Mouse (Mus musculus) ES-Bruce4 (cell line): ENCODE measurements around the gene Ddb2. TPM values are rescaled to one million over a fixed set of nuclear protein-coding genes. Genes with fewer than 3 reads are reported as not detected.

Source experiments
- H3K27ac ChIP-seq: 2 replicates; pipeline ENCODE4 v1.5.1; 2012; ENCODE audit warnings: low read length, inconsistent platforms; ENCODE audit not compliant: insufficient read depth
- H3K27me3 ChIP-seq: 2 replicates; pipeline ENCODE4 v1.6.1; 2012; ENCODE audit warnings: mild to moderate bottlenecking, low read length, inconsistent platforms; ENCODE audit not compliant: control insufficient read depth, poor library complexity, insufficient read depth, severe bottlenecking
- H3K36me3 ChIP-seq: 2 replicates; pipeline ENCODE4 v1.6.1; 2012; ENCODE audit warnings: inconsistent platforms, mild to moderate bottlenecking, low read length, moderate library complexity; ENCODE audit not compliant: control insufficient read depth, poor library complexity, insufficient read depth, severe bottlenecking
- H3K4me1 ChIP-seq: one replicate; pipeline ENCODE4 v1.8.1; 2011; ENCODE audit warnings: low read length; ENCODE audit not compliant: control insufficient read depth, insufficient read depth
- H3K4me3 ChIP-seq: 2 replicates; pipeline ENCODE4 v1.5.1; 2011; ENCODE audit warnings: low read depth, mild to moderate bottlenecking, low read length
- H3K9ac ChIP-seq: 2 replicates; pipeline ENCODE4 v1.6.1; 2012; ENCODE audit warnings: low read depth, mild to moderate bottlenecking, inconsistent platforms; ENCODE audit not compliant: poor library complexity, severe bottlenecking
- H3K9me3 ChIP-seq: replicated peaks from 2 replicates; pipeline ENCODE4 v1.6.1; 2012; ENCODE audit warnings: mild to moderate bottlenecking, low read length, inconsistent platforms; ENCODE audit not compliant: control insufficient read depth, poor library complexity, insufficient read depth, severe bottlenecking
- CTCF ChIP-seq: IDR thresholded peaks from one replicate; pipeline ENCODE4 v1.8.1; 2011; ENCODE audit warnings: low read depth, low read length
- EP300 ChIP-seq: IDR thresholded peaks from 2 replicates; pipeline ENCODE4 v1.6.1; 2011; ENCODE audit warnings: low read depth, low read length; ENCODE audit not compliant: insufficient read depth
- POLR2A ChIP-seq: IDR thresholded peaks from one replicate; pipeline ENCODE4 v1.8.1; 2011; ENCODE audit warnings: low read length; ENCODE audit not compliant: insufficient read depth
- polyA plus RNA-seq: library from polyadenylated mRNA; stranded (reverse); fragments of >200 nt; gene quantifications from 2 replicates; pipeline ENCODE4 v1.2.4, GENCODE M21; 2011; ENCODE audit warnings: low read depth; ENCODE audit not compliant: missing spikeins, insufficient read depth, insufficient read length

Gene Ddb2
- polyA plus RNA-seq, 1 experiment: 22.3 TPM

DNA sequence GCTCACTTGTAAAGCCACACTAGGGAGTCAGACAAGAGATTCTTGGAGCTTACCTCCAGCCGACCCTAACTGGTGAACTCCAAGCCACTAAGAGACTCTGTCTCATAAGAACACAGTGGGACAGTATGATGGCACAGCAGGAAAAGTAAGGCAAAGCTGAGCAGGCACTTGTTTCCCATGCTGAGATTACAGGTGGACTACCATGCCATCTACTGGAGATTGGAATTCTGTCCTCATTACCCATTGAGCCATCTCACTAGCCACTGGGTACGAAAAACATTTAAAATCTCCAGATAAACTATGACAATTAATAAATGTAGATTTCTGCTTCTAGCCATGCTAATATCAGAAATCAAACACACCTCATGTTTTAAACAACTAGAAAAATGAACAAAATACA, 13.2 kb downstream of the Ddb2 start:
- no peak overlapping the region for H3K27ac ChIP-seq
- H3K36me3 ChIP-seq: no peaks in the 10 kb centered on the region; the same call in 1 of the 2 replicates
- no peak for TF ChIP-seq EP300
- no peak for TF ChIP-seq POLR2A
- TF ChIP-seq CTCF: no peak

DNA sequence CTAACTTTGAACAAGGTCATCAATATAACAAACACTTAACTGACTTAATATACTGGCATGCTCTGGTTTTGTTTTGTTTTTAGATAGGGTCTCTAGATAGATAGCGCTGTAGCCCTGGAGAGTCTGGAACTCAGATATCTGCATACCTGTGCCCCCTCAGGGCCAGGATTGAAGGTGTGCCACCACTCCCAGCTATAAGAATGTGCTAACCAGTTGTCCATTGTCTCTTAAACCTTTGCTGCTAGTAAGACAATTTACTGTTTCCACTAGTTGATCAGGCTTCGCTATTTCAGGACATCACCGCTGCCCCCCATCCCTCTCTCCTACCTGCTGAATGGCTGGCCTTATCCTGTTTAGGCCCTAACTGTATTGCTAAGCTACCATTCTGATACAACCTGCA, 16.3 kb downstream of the Ddb2 start:
- H3K4me1 ChIP-seq: peaks cover 4% of the 10 kb centered on the region
- H3K4me3 ChIP-seq: no peak overlapping the region
- H3K9me3 ChIP-seq: no peaks in the 10 kb centered on the region
- H3K27ac ChIP-seq: peak overlapping the region; percentile 25; the same call in 1 of the 2 replicates
- no peaks in the 10 kb centered on the region; the same call in 1 of the 2 replicates for H3K36me3 ChIP-seq
- no peaks in the 10 kb centered on the region for H3K27me3 ChIP-seq
- H3K9ac ChIP-seq: no peak overlapping the region
- TF ChIP-seq POLR2A (no peak), CTCF (no peak)

More for the DNA sequence above, 13.2 kb downstream of the Ddb2 start:
- H3K9me3 ChIP-seq: no peaks in the 10 kb centered on the region
- H3K4me1 ChIP-seq: peaks cover 4% of the 10 kb centered on the region
- no peaks in the 10 kb centered on the region for H3K27me3 ChIP-seq
- H3K9ac ChIP-seq: no peak overlapping the region
- no peak overlapping the region for H3K4me3 ChIP-seq

DNA sequence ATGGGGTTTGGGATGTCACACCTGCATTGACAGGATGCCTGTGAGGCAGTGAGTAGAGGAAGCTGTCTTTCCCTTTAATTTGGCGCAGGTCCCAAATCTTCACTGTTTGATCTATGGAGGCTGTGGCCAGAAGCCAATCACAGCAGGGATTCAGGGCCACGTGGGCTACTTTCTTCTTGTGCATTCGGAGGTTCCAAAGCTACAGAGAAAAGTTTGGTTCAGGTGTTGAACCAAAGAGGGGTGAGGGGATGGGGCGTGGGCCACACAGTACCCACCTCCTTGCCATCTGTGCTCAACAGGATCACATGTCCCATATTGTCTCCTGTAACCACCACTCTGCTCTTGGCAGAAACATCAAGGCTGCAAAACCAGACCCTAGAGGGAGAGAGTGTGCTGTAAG, 19.8 kb downstream of the Ddb2 start:
- Histone ChIP-seq H3K4me1 (peaks cover 4% of the 10 kb centered on the region), H3K9ac (no peak overlapping the region), H3K27me3 (no peaks in the 10 kb centered on the region), H3K27ac (no peak overlapping the region), H3K4me3 (no peak overlapping the region), H3K36me3 (peaks cover 7% of the 10 kb centered on the region), H3K9me3 (no peaks in the 10 kb centered on the region)
- no peak for TF ChIP-seq CTCF
- TF ChIP-seq EP300: no peak
- TF ChIP-seq POLR2A: no peak

DNA sequence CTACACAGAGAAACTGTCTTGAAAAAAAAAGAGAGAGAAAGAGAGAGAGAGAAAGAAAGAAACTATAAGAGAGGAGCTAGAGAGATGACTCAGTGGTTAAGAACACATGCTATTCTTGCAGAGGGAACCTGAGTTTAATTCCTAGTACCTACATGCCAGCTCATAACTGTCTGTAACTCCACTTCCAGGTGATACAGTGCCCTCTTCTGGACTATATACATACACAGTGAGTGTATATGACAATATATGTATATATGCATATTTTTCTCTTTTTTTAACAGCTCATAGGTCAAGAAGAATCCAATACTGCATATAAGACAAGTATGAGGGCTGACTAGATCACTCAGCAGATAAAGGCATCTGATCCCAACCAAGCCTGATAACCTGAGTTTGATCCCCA, 23.5 kb downstream of the Ddb2 start:
- H3K27me3 ChIP-seq: no peaks in the 10 kb centered on the region
- TF ChIP-seq CTCF: no peak
- no peak for TF ChIP-seq EP300
- no peak for TF ChIP-seq POLR2A
- peaks cover 31% of the 10 kb centered on the region for H3K36me3 ChIP-seq
- no peak overlapping the region for H3K4me3 ChIP-seq
- no peaks in the 10 kb centered on the region for H3K4me1 ChIP-seq
- no peaks in the 10 kb centered on the region for H3K9me3 ChIP-seq
- H3K9ac ChIP-seq: no peak overlapping the region
- no peak overlapping the region for H3K27ac ChIP-seq

DNA sequence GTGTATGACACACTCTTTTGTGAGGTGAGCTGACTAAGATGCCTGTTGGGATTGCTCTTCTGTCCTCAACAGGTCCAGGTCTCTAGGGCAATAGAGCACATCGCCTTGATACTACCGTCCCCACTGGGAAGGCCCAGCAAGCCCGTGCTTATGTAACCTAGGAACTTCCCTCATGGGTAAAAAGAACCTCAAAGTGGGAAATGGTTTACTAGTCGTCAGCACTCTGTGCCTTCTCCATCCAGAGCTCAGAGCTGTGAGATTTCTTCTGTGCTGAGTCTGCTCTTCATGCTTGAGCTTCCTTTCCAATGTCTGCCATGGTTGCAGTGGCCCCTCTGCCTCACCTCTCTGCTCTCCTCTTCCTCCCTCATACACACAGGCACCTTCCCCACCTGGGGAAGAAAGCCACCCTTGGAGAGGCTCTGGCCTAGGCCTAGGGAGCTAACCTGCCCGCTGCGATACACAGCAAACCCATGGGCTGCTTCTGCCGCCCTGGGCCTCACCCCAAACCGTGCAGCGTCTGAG, 30.5 kb downstream of the Ddb2 start:
- no peak overlapping the region for H3K9ac ChIP-seq
- TF ChIP-seq CTCF (no peak), EP300 (no peak), POLR2A (no peak)
- no peaks in the 10 kb centered on the region for H3K4me1 ChIP-seq
- no peak overlapping the region for H3K4me3 ChIP-seq
- peaks cover 25% of the 10 kb centered on the region for H3K36me3 ChIP-seq
- H3K9me3 ChIP-seq: no peaks in the 10 kb centered on the region
- no peaks in the 10 kb centered on the region for H3K27me3 ChIP-seq
- no peak overlapping the region for H3K27ac ChIP-seq

DNA sequence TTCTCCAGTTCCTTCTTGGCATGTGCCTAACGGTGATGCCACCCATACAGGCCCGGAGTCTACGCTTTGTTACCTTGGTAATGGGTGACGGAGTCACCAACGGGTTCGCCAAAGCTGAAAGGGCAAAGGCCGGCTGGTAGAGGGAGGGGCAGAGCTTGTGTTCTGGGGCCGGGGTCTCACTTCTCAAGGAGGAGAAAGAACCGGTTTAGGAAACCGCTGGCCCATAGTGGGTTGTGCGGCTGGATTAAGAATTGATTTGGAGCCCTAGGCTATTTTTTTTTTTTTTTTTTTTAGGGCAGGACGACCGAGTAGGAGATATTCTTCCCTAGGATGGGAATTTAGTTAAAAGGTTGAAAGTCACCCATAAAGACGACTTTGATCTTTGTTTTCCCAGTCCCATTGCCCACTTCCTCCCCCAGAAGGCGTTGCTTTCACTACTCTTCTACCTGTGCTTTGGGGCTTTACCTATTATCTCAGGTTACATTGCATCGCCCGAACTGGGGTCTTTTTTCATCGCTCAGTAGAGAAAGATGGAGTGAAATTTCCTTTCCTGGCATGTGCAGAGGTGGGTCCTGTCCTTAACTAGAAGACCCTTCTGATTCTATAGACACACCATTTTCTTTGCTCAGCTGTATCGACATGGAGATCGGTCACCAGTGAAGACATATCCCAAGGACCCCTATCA, 33.7 kb downstream of the Ddb2 start:
- Histone ChIP-seq H3K36me3 (peaks cover 6% of the 10 kb centered on the region), H3K9ac (peak overlapping the region; percentile 65), H3K4me3 (peak overlapping the region; percentile 88), H3K9me3 (no peaks in the 10 kb centered on the region), H3K27me3 (no peaks in the 10 kb centered on the region), H3K4me1 (no peaks in the 10 kb centered on the region), H3K27ac (no peak overlapping the region)
- TF ChIP-seq POLR2A (no peak), CTCF (no peak), EP300 (no peak)
